In genomic region chr4:136734210-136734803, GRCm38 (mm10) we compare ENCODE assay signal across 12 mouse cellular contexts.
DNase-seq lines count a peak whose midpoint lies in the region; ATAC-seq and TF ChIP-seq lines count a peak whose summit lies in the region.
"Had no signal": no experiment of that assay in that cellular context is flagged by ENCODE, and none has a peak within 500 bp of the region (broad histone marks: within the 10 kb centered on the region; RNA-seq: fewer than 3 reads in every experiment).

No protein-coding gene starts in this region.

- peak; percentile 43 to 65 for DNase-seq in cerebellum, postnatal 10 days
- no peak for DNase-seq in cerebellum, adult 11-12 months
- DNase-seq in hindbrain, embryonic 10.5 days (ENCODE audit: low spot score), result no peak
- DNase-seq in heart, postnatal 36 days, result no peak
- DNase-seq in layer of hippocampus, adult 2 months (ENCODE audit: low spot score in 2 of 2), result no peak
- DNase-seq: cerebellum, postnatal 36 days; gastrocnemius, adult 2 months had no signal

- peaks cover 92% of the 10 kb centered on the region for H3K4me1 ChIP-seq in E14TG2a.4 (replicated peaks; ENCODE audit: low read depth, low read length)
- peaks cover 93% of the 10 kb centered on the region for H3K4me1 ChIP-seq in hindbrain, embryonic 10.5 days (replicated peaks)
- H3K4me1 ChIP-seq in midbrain, embryonic 13.5 days (replicated peaks), result peaks cover 83% of the 10 kb centered on the region

- H3K4me2 ChIP-seq in midbrain, embryonic 13.5 days (replicated peaks), result 0 out of 2 replicates have a peak overlapping the region, but pooled peaks have one; percentile 21
- H3K4me2 ChIP-seq: heart, embryonic 13.5 days; kidney, embryonic 15.5 days had no signal

- no peaks in the 10 kb centered on the region for H3K36me3 ChIP-seq in E14TG2a.4 (ENCODE audit: insufficient read depth, low read length)
- peaks cover 22% of the 10 kb centered on the region for H3K36me3 ChIP-seq in hindbrain, embryonic 10.5 days
- H3K36me3 ChIP-seq in midbrain, embryonic 13.5 days, result peaks cover 8% of the 10 kb centered on the region; the same call in 1 of the 2 replicates
- H3K36me3 ChIP-seq: heart, embryonic 13.5 days; kidney, embryonic 15.5 days had no signal

- no peaks in the 10 kb centered on the region for H3K27me3 ChIP-seq in E14TG2a.4 (ENCODE audit: insufficient read depth, low read length)
- H3K27me3 ChIP-seq in hindbrain, embryonic 10.5 days (ENCODE audit: insufficient read depth, poor library complexity, severe bottlenecking), result no peaks in the 10 kb centered on the region
- H3K27me3 ChIP-seq in midbrain, embryonic 13.5 days, result no peaks in the 10 kb centered on the region
- H3K27me3 ChIP-seq: kidney, embryonic 15.5 days had no signal

- intact Hi-C loops in heart, postnatal 36 days (cut with DNase I), result no loop called here

- 0 out of 2 replicates have a peak overlapping the region, but pooled peaks have one; percentile 51 for H3K4me3 ChIP-seq in E14TG2a.4 (replicated peaks; ENCODE audit: low read length)
- no peak overlapping the region for H3K4me3 ChIP-seq in hindbrain, embryonic 10.5 days
- no peak overlapping the region for H3K4me3 ChIP-seq in midbrain, embryonic 13.5 days (replicated peaks)
- H3K4me3 ChIP-seq in layer of hippocampus, adult 2 months, result no peak overlapping the region
- H3K4me3 ChIP-seq: gastrocnemius, adult 2 months; heart, embryonic 13.5 days; kidney, embryonic 15.5 days had no signal

- peak overlapping the region; percentile 80 for H3K27ac ChIP-seq in hindbrain, embryonic 10.5 days
- peak overlapping the region; percentile 80 for H3K27ac ChIP-seq in midbrain, embryonic 13.5 days
- no peak overlapping the region for H3K27ac ChIP-seq in layer of hippocampus, adult 2 months
- H3K27ac ChIP-seq: gastrocnemius, adult 2 months; heart, embryonic 13.5 days had no signal

- no peak for TF ChIP-seq CTCF in E14TG2a.4 (conservative IDR thresholded peaks at IDR 0.05; ENCODE audit: low read length)
- no peak for TF ChIP-seq CTCF in layer of hippocampus, adult 2 months (conservative IDR thresholded peaks at IDR 0.05)

- peak; percentile 48; the same call in 1 of the 2 replicates for ATAC-seq in midbrain, embryonic 13.5 days
- no peak for ATAC-seq in frontal cortex, adult (ENCODE audit: low TSS enrichment)

- H3K9me3 ChIP-seq in E14TG2a.4 (ENCODE audit: low read length), result no peaks in the 10 kb centered on the region
- H3K9me3 ChIP-seq in hindbrain, embryonic 10.5 days, result no peaks in the 10 kb centered on the region
- H3K9me3 ChIP-seq in midbrain, embryonic 13.5 days, result no peaks in the 10 kb centered on the region
- H3K9me3 ChIP-seq: heart, embryonic 13.5 days; kidney, embryonic 15.5 days had no signal

- WGBS in hindbrain, embryonic 10.5 days, result 68% methylated on average over 15 of the region's 15 CpGs
- 45% methylated on average over 15 of the region's 15 CpGs for WGBS in midbrain, embryonic 13.5 days

- H3K9ac ChIP-seq in midbrain, embryonic 13.5 days (replicated peaks), result peak overlapping the region; percentile 60; the same call in 1 of the 2 replicates
- H3K9ac ChIP-seq: heart, embryonic 13.5 days; kidney, embryonic 15.5 days had no signal

Comparison
In these comparisons a context has a peak if more than half of its experiments do, and no peak if none do; other contexts are left out.
1. DNase-seq: peak in cerebellum, postnatal 10 days (2 of 2); none in cerebellum, adult 11-12 months (single experiment), hindbrain, embryonic 10.5 days (single experiment), heart, postnatal 36 days (0 of 2) and layer of hippocampus, adult 2 months (0 of 2).